Mouse (Mus musculus) embryonic facial prominence, embryonic 13.5 days (tissue): ENCODE results near the gene Khdrbs1. TPM values are rescaled to one million over a fixed set of nuclear protein-coding genes. Genes with fewer than 3 reads are reported as not detected.
"Not testable (repeated sequence)": the region's sequence is repeated elsewhere in the genome, so short reads cannot be mapped to it uniquely, and the experiment has no call there.

Experiments
- ATAC-seq: fragments of 200-750 bp; cut with Nextera tagmentation; 2 replicates; pipeline ENCODE4 v1.8.0; 2017; ENCODE audit warnings: low read depth; ENCODE audit not compliant: insufficient number of reproducible peaks, insufficient read depth, low FRiP score, low TSS enrichment
- H3K27ac ChIP-seq: fragments of 300-500 bp; sonication (generic); 2 replicates; pipeline ENCODE4 v1.5.1; 2015; ENCODE audit warnings: moderate library complexity, mild to moderate bottlenecking, inconsistent platforms
- H3K27me3 ChIP-seq: fragments of 300-500 bp; sonication (generic); 2 replicates; pipeline ENCODE4 v1.6.1; 2015; ENCODE audit warnings: mild to moderate bottlenecking, inconsistent platforms
- H3K36me3 ChIP-seq: fragments of 300-500 bp; sonication (generic); 2 replicates; pipeline ENCODE4 v1.6.1; 2015; ENCODE audit warnings: mild to moderate bottlenecking, inconsistent platforms
- H3K4me1 ChIP-seq: fragments of 300-500 bp; sonication (generic); 2 replicates; pipeline ENCODE4 v1.6.1; 2015; ENCODE audit warnings: inconsistent platforms
- H3K4me2 ChIP-seq: fragments of 300-500 bp; sonication (generic); 2 replicates; pipeline ENCODE4 v1.6.1; 2015; ENCODE audit warnings: moderate library complexity, mild to moderate bottlenecking, inconsistent platforms
- H3K4me3 ChIP-seq: fragments of 300-500 bp; sonication (generic); 2 replicates; pipeline ENCODE4 v1.5.1; 2015; ENCODE audit warnings: mild to moderate bottlenecking, inconsistent platforms
- H3K9ac ChIP-seq: fragments of 300-500 bp; sonication (generic); 2 replicates; pipeline ENCODE4 v1.6.1; 2015; ENCODE audit warnings: mild to moderate bottlenecking, inconsistent platforms
- H3K9me3 ChIP-seq: fragments of 300-500 bp; sonication (generic); 2 replicates; pipeline ENCODE4 v1.6.1; 2016; ENCODE audit warnings: inconsistent platforms
- WGBS: fragments of 180-500 bp; shearing (Covaris S2); methylation state at CpG from one replicate; pipeline ENCODE4 v1.1.7; 2015; ENCODE audit warnings: mixed read lengths; 5-methylcytosine and 5-hydroxymethylcytosine counted together
- polyA plus RNA-seq: library from polyadenylated mRNA; unstranded; fragments of >200 nt; fragmentation: Nextera tagmentation; extraction: Ambion mirVana; gene quantifications from 2 replicates; pipeline ENCODE4 v1.2.1, GENCODE M21; 2015

Gene Khdrbs1
- polyA plus RNA-seq, 1 experiment from 2014 or later = 152 TPM

DNA sequence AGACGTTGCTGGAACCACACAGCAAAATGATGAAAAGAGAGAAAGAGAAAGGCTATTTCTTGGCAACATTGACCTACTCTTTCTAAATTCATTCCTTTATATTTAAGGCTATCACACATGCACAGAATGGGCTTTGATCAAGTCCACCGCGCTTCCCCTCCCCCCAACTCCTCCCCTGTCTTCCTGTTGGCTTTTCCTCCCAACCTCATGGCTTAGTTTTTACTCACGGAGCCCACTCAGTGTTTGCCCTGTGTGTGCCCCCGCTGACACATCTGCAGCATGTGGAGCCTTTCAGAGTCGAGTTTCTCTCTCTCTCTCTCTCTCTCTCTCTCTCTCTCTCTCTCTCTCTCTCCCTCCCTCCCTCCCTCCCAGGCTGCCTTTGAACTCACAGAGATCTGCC is 28.5 kb upstream of the Khdrbs1 start:
- no peak overlapping the region for H3K4me3 ChIP-seq
- H3K27ac ChIP-seq = no peak overlapping the region
- no peak for ATAC-seq
- no peaks in the 10 kb centered on the region for H3K36me3 ChIP-seq
- H3K9ac ChIP-seq = no peak overlapping the region
- no peaks in the 10 kb centered on the region for H3K27me3 ChIP-seq
- no peak overlapping the region for H3K4me2 ChIP-seq
- peaks cover 24% of the 10 kb centered on the region for H3K4me1 ChIP-seq
- no peaks in the 10 kb centered on the region for H3K9me3 ChIP-seq
- 48% methylated on average over 6 of the region's 6 CpGs for WGBS

DNA sequence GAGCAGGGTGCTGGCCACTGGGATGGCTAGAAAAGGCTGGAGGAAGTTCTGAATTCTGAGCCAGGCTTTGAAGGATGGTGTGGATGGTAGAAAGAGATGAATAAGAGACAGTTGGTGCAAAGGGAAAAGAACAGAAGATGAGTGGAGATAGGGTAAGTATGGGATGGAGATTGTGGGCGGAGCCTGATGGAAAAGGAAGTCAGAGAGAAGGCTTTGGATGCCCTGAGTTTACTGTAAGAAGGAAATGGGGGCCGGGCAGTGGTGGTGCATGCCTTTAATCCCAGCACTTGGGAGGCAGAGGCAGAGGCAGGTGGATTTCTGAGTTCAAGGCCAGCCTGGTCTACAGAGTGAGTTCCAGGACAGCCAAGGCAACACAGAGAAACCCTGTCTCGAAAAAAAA is 26.6 kb upstream of the Khdrbs1 start:
- ATAC-seq, H3K36me3 ChIP-seq, H3K9ac ChIP-seq, H3K9me3 ChIP-seq, H3K27me3 ChIP-seq, H3K4me3 ChIP-seq, H3K4me2 ChIP-seq, H3K27ac ChIP-seq: not testable (repeated sequence)
- H3K4me1 ChIP-seq = peaks cover 18% of the 10 kb centered on the region
- 77% methylated on average over 3 of the region's 3 CpGs for WGBS

DNA sequence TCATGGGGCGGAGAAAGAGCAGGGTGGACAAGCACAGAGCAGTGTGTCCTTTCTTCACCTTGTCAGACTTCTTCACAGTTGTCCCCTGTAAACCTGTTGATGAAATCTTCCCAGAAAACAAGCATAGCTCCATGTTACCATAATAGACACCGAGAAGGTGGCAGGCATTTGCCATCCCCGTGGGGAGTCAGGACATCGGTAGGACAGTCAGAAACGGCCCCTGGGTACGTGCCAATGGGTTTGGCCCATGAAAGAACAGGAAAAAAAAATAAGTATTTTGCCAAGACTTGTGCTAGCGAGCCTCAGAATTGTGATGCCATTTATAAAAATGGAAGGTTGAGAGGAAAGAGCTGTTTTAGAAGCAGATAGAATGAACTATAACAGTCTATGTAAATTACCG is 25.7 kb upstream of the Khdrbs1 start:
- Histone ChIP-seq H3K4me3 (no peak overlapping the region), H3K4me2 (no peak overlapping the region), H3K9ac (no peak overlapping the region), H3K27ac (no peak overlapping the region), H3K27me3 (no peaks in the 10 kb centered on the region), H3K4me1 (peaks cover 18% of the 10 kb centered on the region), H3K36me3 (no peaks in the 10 kb centered on the region), H3K9me3 (no peaks in the 10 kb centered on the region)
- WGBS = 86% methylated on average over 8 of the region's 8 CpGs
- ATAC-seq = no peak

DNA sequence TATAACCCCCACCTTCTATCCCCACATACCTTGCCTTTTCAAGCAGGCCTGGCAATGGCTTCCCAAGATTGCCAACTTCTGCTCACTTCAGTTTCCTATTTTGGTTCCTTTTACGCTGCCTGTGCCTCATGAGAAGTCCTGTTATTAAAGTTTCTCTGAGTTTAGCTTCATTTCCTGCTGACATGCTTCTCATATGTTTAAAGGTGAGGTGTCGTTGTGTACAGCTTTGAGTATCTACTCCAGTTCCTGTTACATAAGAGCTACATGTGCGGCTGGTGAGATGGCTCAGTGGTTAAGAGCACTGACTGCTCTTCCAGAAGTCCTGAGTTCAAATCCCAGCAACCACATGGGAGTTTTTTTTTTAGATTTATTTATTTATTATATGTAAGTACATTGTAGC is 23.2 kb upstream of the Khdrbs1 start:
- Histone ChIP-seq H3K4me3 (no peak overlapping the region), H3K4me1 (no peaks in the 10 kb centered on the region), H3K27me3 (no peaks in the 10 kb centered on the region), H3K27ac (no peak overlapping the region), H3K9me3 (no peaks in the 10 kb centered on the region), H3K36me3 (no peaks in the 10 kb centered on the region), H3K9ac (no peak overlapping the region), H3K4me2 (no peak overlapping the region)
- no peak for ATAC-seq
- 82% methylated on average over 3 of the region's 3 CpGs for WGBS

DNA sequence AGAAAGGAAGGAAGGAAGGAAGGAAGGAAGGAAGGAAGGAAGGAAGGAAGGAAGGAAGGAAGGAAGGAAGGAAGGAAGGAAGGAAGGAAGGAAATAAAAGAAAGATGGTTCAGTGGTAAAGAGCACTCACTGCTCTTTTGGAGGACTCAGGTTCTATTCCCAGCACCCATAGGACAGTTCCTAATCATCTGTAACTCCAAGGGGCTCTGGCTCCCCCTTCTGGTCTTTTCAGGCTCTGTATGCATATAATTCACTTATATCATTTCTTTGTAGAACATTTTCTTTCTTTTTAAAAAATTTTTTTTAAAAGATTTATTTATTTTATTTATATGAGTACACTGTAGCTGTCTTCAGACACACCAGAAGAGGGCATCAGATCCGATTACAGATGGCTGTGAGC is 20.4 kb upstream of the Khdrbs1 start:
- not testable (repeated sequence) for H3K27me3 ChIP-seq, ATAC-seq
- whole genome bisulfite sequencing = 80% methylated on average over 1 of the region's 1 CpGs

DNA sequence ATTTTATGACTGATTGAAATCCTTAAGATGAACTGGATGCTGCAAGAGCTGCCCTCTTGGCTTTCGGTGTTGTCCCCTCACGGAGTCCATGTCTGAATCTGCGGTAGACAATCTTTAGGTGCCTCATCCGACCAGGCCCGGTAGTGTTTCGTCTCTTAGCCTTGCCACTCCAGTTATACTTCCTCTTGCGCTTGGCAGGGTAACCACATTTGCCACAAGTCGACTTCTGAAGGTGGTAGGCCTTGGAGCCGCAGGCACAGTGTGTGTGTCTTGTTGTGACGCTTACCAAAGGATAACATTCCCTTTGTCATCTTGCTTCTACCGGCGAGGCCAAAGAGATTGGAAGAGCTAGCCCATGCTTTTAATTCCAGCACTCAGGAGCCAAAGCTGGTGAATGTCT is 19.5 kb upstream of the Khdrbs1 start:
- Histone ChIP-seq H3K4me3 (no peak overlapping the region), H3K4me1 (no peaks in the 10 kb centered on the region), H3K4me2 (no peak overlapping the region), H3K27me3 (no peaks in the 10 kb centered on the region), H3K36me3 (no peaks in the 10 kb centered on the region), H3K9ac (no peak overlapping the region), H3K27ac (no peak overlapping the region), H3K9me3 (no peaks in the 10 kb centered on the region)
- no peak for ATAC-seq
- WGBS = 91% methylated on average over 12 of the region's 12 CpGs

More for the DNA sequence above, 20.4 kb upstream of the Khdrbs1 start:
- H3K9ac ChIP-seq, H3K4me3 ChIP-seq, H3K4me1 ChIP-seq, H3K36me3 ChIP-seq, H3K4me2 ChIP-seq, H3K27ac ChIP-seq, H3K9me3 ChIP-seq: not testable (repeated sequence)

DNA sequence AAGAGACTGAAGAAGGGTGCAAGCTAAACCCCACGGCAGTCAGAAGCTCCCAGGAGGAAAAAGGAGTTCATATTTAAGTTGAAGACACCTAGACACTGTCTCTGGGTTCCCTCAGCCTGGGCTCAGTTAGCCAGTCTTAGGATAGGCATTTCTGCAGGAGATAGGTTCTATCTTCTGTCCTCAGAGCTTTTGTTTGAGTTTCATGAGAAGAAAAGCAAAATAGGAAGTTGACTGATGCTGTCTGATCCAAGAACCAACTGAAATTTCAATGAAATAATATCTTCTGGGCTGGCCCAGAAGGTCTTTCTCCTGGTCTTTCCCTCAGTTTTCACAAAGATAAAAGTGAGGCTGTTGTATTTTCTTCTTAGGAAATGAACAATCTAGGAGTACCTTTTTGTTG is 13.4 kb upstream of the Khdrbs1 start:
- Histone ChIP-seq H3K4me1 (peaks cover 6% of the 10 kb centered on the region), H3K27me3 (no peaks in the 10 kb centered on the region), H3K4me2 (no peak overlapping the region), H3K27ac (no peak overlapping the region), H3K9me3 (no peaks in the 10 kb centered on the region), H3K4me3 (no peak overlapping the region), H3K36me3 (no peaks in the 10 kb centered on the region), H3K9ac (no peak overlapping the region)
- ATAC-seq = no peak
- 74% methylated on average over 1 of the region's 1 CpGs for WGBS

DNA sequence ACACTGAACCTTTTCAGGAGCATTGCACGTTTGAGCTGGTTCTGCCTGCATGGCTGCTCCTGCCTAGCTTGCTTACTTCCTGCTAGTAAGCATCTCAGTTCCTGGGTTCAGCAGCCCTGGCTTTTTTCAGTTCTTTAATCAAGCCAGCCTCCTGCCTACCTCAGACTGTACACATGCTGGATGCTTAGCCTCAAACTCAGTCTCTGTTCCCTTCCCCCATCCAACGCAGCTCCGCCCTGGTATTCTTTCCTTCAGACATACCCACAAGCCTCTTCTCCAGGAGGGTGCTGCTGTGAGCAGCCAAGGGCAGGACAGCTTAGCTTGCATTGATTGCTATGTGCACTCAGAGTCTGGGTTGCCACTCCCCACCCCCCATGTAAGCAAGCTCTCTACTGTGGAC is 12.6 kb upstream of the Khdrbs1 start:
- no peaks in the 10 kb centered on the region for H3K27me3 ChIP-seq
- H3K9me3 ChIP-seq = no peaks in the 10 kb centered on the region
- no peak overlapping the region for H3K4me2 ChIP-seq
- peaks cover 6% of the 10 kb centered on the region for H3K4me1 ChIP-seq
- H3K27ac ChIP-seq = no peak overlapping the region
- no peak overlapping the region for H3K9ac ChIP-seq
- no peaks in the 10 kb centered on the region for H3K36me3 ChIP-seq
- 57% methylated on average over 3 of the region's 3 CpGs for WGBS
- no peak for ATAC-seq
- no peak overlapping the region for H3K4me3 ChIP-seq

DNA sequence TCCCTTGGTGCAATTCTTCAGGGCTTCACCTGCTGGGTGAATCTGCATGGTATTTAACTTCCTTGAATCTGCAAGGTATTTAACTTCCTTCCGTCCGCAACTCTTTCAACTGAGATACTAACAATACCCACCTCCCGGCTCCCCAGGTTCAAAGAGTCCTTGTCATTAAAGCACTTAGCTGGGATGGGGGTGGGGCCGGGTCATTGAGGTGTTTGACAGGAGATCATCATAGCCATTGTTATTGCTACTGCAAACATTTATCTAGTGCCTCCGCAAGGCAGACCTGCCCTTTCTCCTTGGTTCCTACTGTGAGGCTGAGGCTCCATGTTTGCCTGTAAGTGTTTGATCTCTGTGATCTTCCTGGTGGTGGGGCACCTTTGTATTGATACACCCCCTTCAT is 8.3 kb upstream of the Khdrbs1 start:
- WGBS = 31% methylated on average over 5 of the region's 5 CpGs
- Histone ChIP-seq H3K27me3 (no peaks in the 10 kb centered on the region), H3K4me1 (peaks cover 10% of the 10 kb centered on the region), H3K4me2 (no peak overlapping the region), H3K4me3 (no peak overlapping the region), H3K27ac (no peak overlapping the region), H3K9ac (no peak overlapping the region), H3K9me3 (no peaks in the 10 kb centered on the region), H3K36me3 (no peaks in the 10 kb centered on the region)
- no peak for ATAC-seq

DNA sequence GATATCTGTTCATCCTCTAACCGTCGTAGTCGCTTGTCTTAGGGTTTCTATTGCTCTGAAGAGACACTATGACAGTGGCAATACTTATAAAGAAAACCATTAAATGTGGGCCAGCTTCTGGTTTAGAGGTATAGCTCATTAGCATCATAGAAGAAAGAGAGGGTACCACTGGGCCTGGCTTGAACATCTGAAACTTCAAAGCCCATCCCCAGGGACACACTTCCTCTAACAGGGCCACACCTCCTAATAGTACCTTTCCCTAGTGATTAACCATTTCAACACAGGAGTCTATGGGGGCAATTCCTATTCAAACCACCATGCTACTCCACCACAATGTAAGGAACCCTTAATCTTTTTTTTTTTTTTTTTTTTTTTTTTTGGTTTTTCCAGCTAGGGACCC is 4.5 kb upstream of the Khdrbs1 start:
- H3K27ac ChIP-seq = no peak overlapping the region
- H3K4me1 ChIP-seq = peaks cover 9% of the 10 kb centered on the region
- no peaks in the 10 kb centered on the region for H3K36me3 ChIP-seq
- no peak overlapping the region for H3K9ac ChIP-seq
- no peaks in the 10 kb centered on the region for H3K9me3 ChIP-seq
- no peaks in the 10 kb centered on the region for H3K27me3 ChIP-seq
- no peak overlapping the region for H3K4me2 ChIP-seq
- no peak overlapping the region for H3K4me3 ChIP-seq
- WGBS = 81% methylated on average over 3 of the region's 3 CpGs
- no peak for ATAC-seq

DNA sequence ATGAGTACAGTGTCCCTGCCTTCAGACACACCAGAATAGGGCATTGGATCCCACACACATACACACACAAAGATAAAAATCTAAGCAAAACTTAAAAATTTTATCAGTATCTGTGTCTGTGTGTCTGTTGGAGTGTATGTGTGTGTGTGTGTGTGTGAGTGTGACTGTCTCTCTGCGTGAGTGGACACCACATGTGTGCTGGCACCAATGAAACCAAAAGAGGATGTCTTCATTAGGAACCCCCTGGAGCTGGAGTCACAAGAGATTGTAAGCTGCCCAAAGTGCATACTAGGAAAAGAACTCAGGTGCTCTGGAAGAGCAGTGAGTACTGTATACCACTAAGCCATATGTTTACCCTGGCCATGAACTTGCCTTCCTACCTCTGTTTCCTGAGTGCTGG is 4.0 kb upstream of the Khdrbs1 start:
- peaks cover 9% of the 10 kb centered on the region for H3K4me1 ChIP-seq
- 67% methylated on average over 1 of the region's 1 CpGs for WGBS
- no peaks in the 10 kb centered on the region for H3K36me3 ChIP-seq
- H3K4me3 ChIP-seq = no peak overlapping the region
- H3K27me3 ChIP-seq = no peaks in the 10 kb centered on the region
- H3K9me3 ChIP-seq = no peaks in the 10 kb centered on the region
- no peak overlapping the region for H3K4me2 ChIP-seq
- H3K27ac ChIP-seq = no peak overlapping the region
- no peak overlapping the region for H3K9ac ChIP-seq
- ATAC-seq = no peak

DNA sequence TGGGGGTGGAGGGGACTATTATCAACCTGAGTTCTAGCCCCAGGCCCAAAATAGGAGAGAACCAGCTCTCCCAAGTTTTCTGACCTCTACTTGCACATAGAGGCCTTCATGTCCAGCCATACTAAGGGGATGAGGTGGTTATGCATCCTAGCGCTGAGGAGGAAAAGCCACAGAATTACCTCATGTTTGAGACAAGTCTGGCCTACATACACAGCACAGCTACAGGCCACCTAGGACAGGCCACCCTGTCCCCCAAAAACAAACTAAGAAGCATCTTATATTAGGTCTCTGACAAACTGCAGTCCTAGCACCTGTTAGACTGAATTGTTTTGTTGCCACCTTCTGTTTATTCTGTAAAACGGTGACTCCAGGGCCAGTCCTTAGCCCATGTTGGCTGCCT is 1.4 kb upstream of the Khdrbs1 start:
- H3K4me2 ChIP-seq = peak overlapping the region; percentile 63
- H3K9me3 ChIP-seq = no peaks in the 10 kb centered on the region
- peaks cover 20% of the 10 kb centered on the region for H3K4me1 ChIP-seq
- 57% methylated on average over 2 of the region's 2 CpGs for WGBS
- H3K4me3 ChIP-seq = peak overlapping the region; percentile 100; the same call in 1 of the 2 replicates
- peak overlapping the region; percentile 99 for H3K27ac ChIP-seq
- peak overlapping the region; percentile 86 for H3K9ac ChIP-seq
- no peaks in the 10 kb centered on the region for H3K36me3 ChIP-seq
- ATAC-seq = no peak
- H3K27me3 ChIP-seq = no peaks in the 10 kb centered on the region

DNA sequence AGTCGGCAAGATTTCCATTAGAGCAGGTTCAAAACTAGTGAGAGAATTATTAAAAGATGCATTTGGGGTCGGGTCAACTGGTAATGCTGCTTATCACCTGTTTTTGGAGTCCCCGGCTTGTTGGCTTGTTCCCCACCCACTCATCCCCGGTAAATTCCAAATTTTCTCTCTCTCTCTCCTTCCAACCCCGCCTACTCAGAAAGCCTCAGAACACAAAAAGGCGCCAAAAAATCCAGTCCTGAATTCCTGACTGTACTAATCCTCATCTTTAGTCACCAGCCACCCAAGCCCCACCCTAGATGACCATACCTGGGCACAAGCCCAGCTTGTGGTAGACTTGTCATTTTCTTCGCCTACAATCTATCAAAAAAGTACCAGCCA is 897 bp upstream of the Khdrbs1 start:
- 6% methylated on average over 7 of the region's 7 CpGs for WGBS
- peak overlapping the region; percentile 63 for H3K4me2 ChIP-seq
- H3K36me3 ChIP-seq = no peaks in the 10 kb centered on the region; the same call in 1 of the 2 replicates
- H3K4me1 ChIP-seq = peaks cover 22% of the 10 kb centered on the region
- H3K27me3 ChIP-seq = no peaks in the 10 kb centered on the region
- peak overlapping the region; percentile 86 for H3K9ac ChIP-seq
- H3K4me3 ChIP-seq = peak overlapping the region; percentile 100
- no peaks in the 10 kb centered on the region for H3K9me3 ChIP-seq
- peak overlapping the region; percentile 99 for H3K27ac ChIP-seq
- no peak for ATAC-seq
